Mouse (Mus musculus) embryo, embryonic 9.5 days (tissue): ENCODE measurements at regions not wholly inside any gene's neighbourhood (a gene's known extent, or its start where the extent isn't known, plus 50 kb on each side); places are given as distances from the start of the nearest gene placed in this dataset.

Experiments used
- DNase-seq: peaks from one replicate; pipeline ENCODE4 v3.0.0-alpha.2; 2017; ENCODE audit errors: extremely low spot score

DNA sequence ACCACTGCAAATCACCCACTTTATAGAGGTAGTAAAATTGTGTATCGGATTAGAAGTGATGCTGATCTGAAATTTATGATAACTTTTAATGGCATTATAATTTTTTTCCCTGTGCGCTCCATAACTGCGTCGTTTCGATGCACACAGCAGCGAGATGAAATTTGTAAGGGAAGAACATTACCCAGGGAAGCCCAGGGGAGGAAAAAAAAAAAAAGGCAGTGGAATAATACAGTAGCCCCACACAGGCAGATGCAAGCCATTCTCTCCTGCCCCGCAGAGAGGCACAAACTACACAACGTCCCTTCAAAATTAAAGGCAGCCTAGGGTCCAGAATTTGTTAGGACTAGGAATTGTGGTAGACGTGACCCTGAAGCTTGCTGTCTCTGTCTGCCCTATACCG, 234.2 kb downstream of the Il20rb start:
- DNase-seq: no peak
